Mouse (Mus musculus): ENCODE results near the gene Hist2h2ac.
"Not testable (repeated sequence)": the region's sequence is repeated elsewhere in the genome, so short reads cannot be mapped to it uniquely, and the experiment has no call there.

The Hist2h2ac gene

DNA sequence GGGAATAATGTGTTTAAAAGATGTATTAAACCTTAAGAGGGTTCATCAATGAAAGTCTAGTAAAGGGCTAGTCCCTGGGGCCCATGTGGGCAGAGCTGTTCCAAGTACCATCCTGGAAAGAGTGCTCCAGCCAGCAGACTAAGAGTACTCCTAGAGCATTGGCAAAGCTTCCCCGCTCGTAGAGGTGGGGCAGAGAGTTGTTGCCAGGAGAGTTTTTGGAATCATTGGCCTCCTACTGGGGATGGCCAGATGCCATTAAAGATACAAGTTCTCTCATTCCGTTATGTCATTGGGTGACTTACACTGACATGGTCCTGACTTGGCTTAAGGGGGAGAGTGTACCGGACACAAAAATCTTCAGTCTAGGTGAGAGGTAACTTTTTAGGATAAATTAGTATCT lies 41.1 kb downstream of the Hist2h2ac start:
- no peak for DNase-seq

DNA sequence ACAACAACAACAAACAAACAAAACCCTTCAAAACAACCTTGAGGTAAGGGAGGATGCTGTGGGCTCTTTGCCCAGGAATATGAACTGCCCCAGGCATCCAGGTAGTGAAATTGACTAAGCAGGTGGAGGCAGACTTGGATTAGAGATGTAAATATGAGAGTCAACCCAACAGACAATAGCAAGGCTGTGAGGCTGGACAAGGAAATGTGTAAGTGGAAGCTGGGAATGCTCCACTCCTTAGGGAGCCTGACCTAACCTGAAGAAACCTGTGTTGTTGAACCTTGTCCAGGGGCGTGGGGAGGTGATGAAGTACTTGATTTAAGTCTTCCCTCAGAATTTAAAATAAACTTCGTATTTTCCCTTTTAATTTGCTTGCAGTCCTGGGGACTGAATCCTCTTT lies 41.8 kb downstream of the Hist2h2ac start:
- no peak for DNase-seq

DNA sequence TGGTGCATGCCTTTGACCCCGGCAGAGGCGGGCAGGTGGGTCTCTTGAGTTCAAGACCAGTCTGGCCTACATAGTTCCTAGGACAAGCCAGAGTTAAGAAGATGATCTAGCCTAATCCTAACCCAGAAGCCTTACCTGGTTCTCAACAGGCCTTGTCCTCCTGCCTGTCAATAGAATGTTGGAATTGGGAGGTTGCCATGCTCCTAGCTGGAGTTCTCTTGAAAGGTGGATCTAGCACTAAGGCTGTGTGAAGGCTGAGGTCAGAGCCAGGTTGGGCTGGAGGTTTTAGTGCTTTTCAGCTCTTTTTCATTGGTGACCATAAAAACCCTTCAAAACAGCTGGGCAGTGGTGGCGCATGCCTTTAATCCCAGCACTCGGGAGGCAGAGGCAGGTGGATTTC lies 42.3 kb downstream of the Hist2h2ac start:
- no peak for DNase-seq

DNA sequence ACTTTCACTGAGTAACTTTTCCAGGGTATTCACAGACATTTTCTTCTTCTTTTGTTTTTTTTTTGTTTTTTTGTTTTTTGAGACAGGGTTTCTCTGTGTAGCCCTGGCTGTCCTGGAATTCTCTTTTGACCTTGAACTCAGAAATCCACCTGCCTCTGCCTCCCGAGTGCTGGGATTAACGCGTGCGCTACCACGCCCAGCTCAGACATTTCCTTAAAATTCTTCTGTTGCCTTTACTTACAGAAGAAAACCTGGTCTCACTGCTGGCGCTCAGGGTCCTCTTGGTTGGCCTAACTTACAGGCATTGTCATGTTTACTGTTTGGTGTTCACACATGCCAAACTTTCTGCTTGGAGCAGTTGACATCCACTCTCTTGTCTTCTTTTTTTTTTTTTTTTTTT lies 45.4 kb downstream of the Hist2h2ac start:
- no peak for DNase-seq

- DNase-seq: not testable (repeated sequence)
These were observed 46.6 kb downstream of the Hist2h2ac start for GRCm38 (mm10) chr3:96174042-96174441.

DNA sequence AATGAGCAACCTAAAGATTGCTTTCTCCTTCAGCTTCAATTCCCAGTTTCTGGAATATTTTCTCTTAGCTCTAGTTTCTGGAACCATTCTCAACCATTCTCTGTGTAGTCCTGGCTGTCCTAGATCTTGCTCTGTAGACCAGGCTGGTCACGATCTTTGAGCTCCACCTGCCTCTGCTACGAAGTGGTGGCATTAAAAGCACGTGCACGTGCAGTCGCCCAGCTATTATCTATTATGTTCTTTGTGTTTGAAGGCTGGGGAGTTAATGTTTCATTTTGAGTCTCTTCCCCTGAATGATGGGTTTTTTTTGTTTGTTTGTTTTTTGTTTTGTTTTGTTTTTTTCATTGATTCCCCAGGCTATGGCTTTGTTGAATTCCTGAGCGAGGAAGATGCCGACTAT lies 47.5 kb downstream of the Hist2h2ac start:
- no peak for DNase-seq

- peak; percentile 90 to 94 for DNase-seq
These were observed 48.2 kb downstream of the Hist2h2ac start, which contains the start of gene Sf3b4 for GRCm38 (mm10) chr3:96172197-96173178. Gene Sf3b4, plus strand, starts transcription at chr3:96172332.

DNA sequence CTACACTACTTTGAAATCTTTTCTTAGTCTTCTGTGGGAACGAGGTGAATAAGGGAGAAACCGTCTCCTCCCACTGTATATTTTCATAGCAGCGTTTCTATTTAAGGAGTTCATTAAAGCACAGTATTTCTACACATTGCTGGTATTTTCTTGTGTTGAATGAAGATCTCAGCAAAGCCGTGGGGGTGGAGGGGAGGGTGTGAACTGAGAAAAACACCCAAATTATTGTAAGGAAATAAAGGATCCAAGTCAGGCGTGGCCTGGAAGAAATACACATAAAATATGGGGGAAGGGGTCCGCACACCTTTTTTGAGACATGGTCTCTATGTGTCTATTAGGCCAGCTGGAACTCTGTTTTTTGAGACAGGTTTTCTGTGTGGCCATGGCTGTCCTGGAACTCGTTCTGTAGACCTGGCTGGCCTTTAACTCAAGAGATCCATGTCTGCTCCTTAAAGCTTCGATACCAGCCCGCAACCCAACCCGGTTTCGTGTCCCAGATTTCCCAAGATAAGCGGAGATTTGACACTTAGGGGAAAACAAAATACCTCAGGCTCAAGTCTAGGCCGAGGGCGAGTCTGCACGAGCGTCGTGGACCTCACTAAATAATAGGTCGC lies 49.0 kb downstream of the Hist2h2ac start:
- no peak for DNase-seq

DNA sequence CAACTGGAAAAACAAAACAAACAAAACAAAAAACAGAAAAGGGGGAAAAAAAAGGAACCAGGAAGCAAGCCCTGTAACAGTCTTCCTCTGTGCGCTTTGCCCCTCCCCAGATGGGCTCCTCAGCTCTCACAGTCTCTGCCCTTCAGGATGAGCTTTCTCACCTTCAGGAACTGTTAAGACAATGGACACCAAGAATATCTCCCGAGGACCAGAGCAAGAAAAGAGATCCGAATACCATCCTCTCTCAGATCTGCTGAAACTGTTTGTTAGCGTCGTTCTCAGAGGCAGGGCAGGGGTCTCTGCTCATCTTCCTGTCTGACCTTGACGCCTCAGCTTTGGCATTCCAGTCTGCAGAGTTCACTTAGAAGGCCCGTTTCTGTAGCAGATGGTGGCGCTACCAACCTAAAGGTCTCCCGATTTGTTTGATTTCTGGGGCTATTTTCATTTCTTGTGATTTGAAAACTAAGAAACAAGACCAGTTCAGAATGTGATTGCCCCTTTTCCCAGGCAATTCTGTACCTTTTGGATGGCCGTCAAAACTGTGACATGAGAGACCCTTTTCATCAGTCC lies 49.6 kb downstream of the Hist2h2ac start:
- peak in 1 of 2 experiments; percentile 41 for DNase-seq
